Mouse (Mus musculus): ENCODE results near the gene Tgfb3. TPM values are rescaled to one million over a fixed set of nuclear protein-coding genes. Genes with fewer than 3 reads are reported as not detected.

Gene Tgfb3
- total and polyA plus RNA-seq, 3 experiments, result 0.42 to 0.96 TPM; not detected in 1

GRCm38 (mm10) chr12:86012195-86012594, 66.6 kb downstream of the Tgfb3 start:
- Histone ChIP-seq H3K4me1 (ENCODE audit: control insufficient read depth in 1 of 2, insufficient read depth in 2 of 2, low read length in 2 of 2) (no peaks in the 10 kb centered on the region), H3K27me3 (ENCODE audit: control insufficient read depth in 1 of 2, insufficient read depth in 2 of 2, low read length in 2 of 2) (no peaks in the 10 kb centered on the region), H3K4me3 (ENCODE audit: control insufficient read depth in 1 of 2, insufficient read depth in 1 of 2, low read depth in 2 of 2, low read length in 2 of 2) (no peak overlapping the region), H3K9ac (ENCODE audit: control insufficient read depth, low read depth, low read length, poor library complexity, severe bottlenecking) (no peak overlapping the region), H3K36me3 (ENCODE audit: control insufficient read depth in 1 of 2, insufficient read depth in 2 of 2, low read length in 2 of 2) (no peaks in the 10 kb centered on the region), H3K79me2 (ENCODE audit: control insufficient read depth, insufficient read depth, low read length, poor library complexity) (no peaks in the 10 kb centered on the region), H3K27ac (ENCODE audit: control insufficient read depth, low read depth, low read length) (no peak overlapping the region), H3K9me3 (replicated peaks; ENCODE audit: insufficient read depth, low read length) (no peaks in the 10 kb centered on the region)
- DNase-seq (ENCODE audit: low read depth, low spot score), result no peak
- no peak for TF ChIP-seq MYB (IDR thresholded peaks at IDR 0.05; ENCODE audit: low read depth, low read length)
- TF ChIP-seq TAL1 (IDR thresholded peaks at IDR 0.05; ENCODE audit: low read length), result no peak
- TF ChIP-seq ZMIZ1 (IDR thresholded peaks at IDR 0.05; ENCODE audit: low read depth, low read length), result no peak
- no peak for TF ChIP-seq USF2 (IDR thresholded peaks at IDR 0.05; ENCODE audit: borderline replicate concordance in 1 of 2, insufficient read depth in 1 of 2, low read depth in 1 of 2, low read length in 2 of 2)
- no peak for TF ChIP-seq SMC3 (IDR thresholded peaks at IDR 0.05; ENCODE audit: low read depth, low read length)
- TF ChIP-seq NELFE (IDR thresholded peaks at IDR 0.05; ENCODE audit: low read depth, low read length), result no peak
- no peak for TF ChIP-seq MAFK (IDR thresholded peaks at IDR 0.05; ENCODE audit: borderline replicate concordance, low read depth, low read length)
- TF ChIP-seq JUND (IDR thresholded peaks at IDR 0.05; ENCODE audit: low read depth, low read length), result no peak
- no peak for TF ChIP-seq ZC3H11A (IDR thresholded peaks at IDR 0.05; ENCODE audit: low read depth, low read length)
- no peak for TF ChIP-seq MXI1 (IDR thresholded peaks at IDR 0.05; ENCODE audit: low read depth, low read length)
- TF ChIP-seq KAT2A (conservative IDR thresholded peaks at IDR 0.05; ENCODE audit: low read depth, low read length), result no peak
- no peak for TF ChIP-seq POLR2AphosphoS5 (IDR thresholded peaks at IDR 0.05; ENCODE audit: borderline replicate concordance, low read depth, low read length)
- no peak for TF ChIP-seq MEF2A (IDR thresholded peaks at IDR 0.05; ENCODE audit: extremely low read depth, insufficient replicate concordance, low read depth, low read length, poor library complexity, severe bottlenecking)
- no peak for TF ChIP-seq POLR2A (IDR thresholded peaks at IDR 0.05; ENCODE audit: control insufficient read depth in 1 of 2, insufficient read depth in 1 of 2, low read depth in 1 of 2, low read length in 2 of 2, poor library complexity in 1 of 2)

GRCm38 (mm10) chr12:86010656-86011055, 68.2 kb downstream of the Tgfb3 start:
- no peak for DNase-seq (ENCODE audit: low read depth, low spot score)
- Histone ChIP-seq H3K79me2 (ENCODE audit: control insufficient read depth, insufficient read depth, low read length, poor library complexity) (no peaks in the 10 kb centered on the region), H3K4me3 (ENCODE audit: control insufficient read depth in 1 of 2, insufficient read depth in 1 of 2, low read depth in 2 of 2, low read length in 2 of 2) (no peak overlapping the region), H3K36me3 (ENCODE audit: control insufficient read depth in 1 of 2, insufficient read depth in 2 of 2, low read length in 2 of 2) (no peaks in the 10 kb centered on the region), H3K9ac (ENCODE audit: control insufficient read depth, low read depth, low read length, poor library complexity, severe bottlenecking) (no peak overlapping the region), H3K27ac (ENCODE audit: control insufficient read depth, low read depth, low read length) (no peak overlapping the region), H3K9me3 (replicated peaks; ENCODE audit: insufficient read depth, low read length) (no peaks in the 10 kb centered on the region), H3K27me3 (ENCODE audit: control insufficient read depth in 1 of 2, insufficient read depth in 2 of 2, low read length in 2 of 2) (no peaks in the 10 kb centered on the region), H3K4me1 (ENCODE audit: control insufficient read depth in 1 of 2, insufficient read depth in 2 of 2, low read length in 2 of 2) (no peaks in the 10 kb centered on the region)
- TF ChIP-seq ZKSCAN1 (IDR thresholded peaks at IDR 0.05; ENCODE audit: low read depth, low read length) (no peak), USF2 (IDR thresholded peaks at IDR 0.05; ENCODE audit: borderline replicate concordance in 1 of 2, insufficient read depth in 1 of 2, low read depth in 1 of 2, low read length in 2 of 2) (no peak), MAZ (IDR thresholded peaks at IDR 0.05; ENCODE audit: low read depth, low read length) (no peak), CHD1 (IDR thresholded peaks at IDR 0.05; ENCODE audit: low read depth, low read length) (no peak), MXI1 (IDR thresholded peaks at IDR 0.05; ENCODE audit: low read depth, low read length) (no peak), POLR2AphosphoS2 (IDR thresholded peaks at IDR 0.05; ENCODE audit: low read length) (no peak), ELF1 (IDR thresholded peaks at IDR 0.05; ENCODE audit: low read depth, low read length) (no peak), SIN3A (IDR thresholded peaks at IDR 0.05; ENCODE audit: low read length) (no peak), E2F4 (IDR thresholded peaks at IDR 0.05; ENCODE audit: borderline replicate concordance, low read depth, low read length) (no peak)

Measured in MEL (cell line).